Mouse (Mus musculus): ENCODE measurements around the gene Kif26a.

Kif26a gene

DNA sequence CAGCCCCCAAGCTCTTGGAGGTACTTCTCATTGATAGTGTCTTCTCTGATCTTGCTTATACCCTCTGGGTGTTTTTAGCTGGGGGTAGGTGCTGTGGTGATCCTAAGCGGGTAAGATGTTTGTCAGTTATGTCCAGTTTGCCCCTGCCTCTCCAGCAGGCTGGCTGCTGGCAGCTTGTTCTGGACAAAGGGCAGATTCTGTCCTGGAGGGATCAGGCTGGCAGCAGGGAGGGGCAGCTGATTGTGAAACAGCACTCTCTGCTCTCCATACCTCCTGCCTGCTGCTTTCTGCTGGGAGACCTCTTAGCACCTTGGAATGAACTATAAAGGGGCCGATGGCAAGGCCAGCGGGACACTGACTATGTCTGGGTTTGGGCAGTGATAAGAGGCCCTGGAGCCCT is 71.7 kb downstream of the Kif26a start:
- no peak for DNase-seq (ENCODE audit: low spot score in 2 of 2)

DNA sequence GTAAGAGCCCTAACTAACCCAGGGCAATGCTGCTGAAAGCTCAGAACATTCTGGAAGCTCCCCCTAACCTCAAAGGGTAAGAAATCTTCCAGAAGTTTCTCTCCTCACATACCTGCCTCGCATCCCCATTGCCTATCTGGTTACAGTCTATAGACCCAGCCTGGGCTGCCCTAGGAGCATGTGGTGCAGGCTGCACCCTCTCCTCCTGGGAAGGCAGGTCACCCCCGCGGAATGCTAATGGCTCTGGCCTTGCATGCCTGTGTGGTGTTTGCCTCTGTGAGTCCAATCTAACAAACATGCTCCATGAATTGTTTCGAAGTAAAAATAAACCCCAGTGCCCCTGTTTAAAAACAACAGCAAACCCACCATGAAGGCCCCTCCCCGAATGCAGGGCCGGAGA is 75.3 kb downstream of the Kif26a start:
- DNase-seq (ENCODE audit: low spot score in 2 of 2): no peak

DNA sequence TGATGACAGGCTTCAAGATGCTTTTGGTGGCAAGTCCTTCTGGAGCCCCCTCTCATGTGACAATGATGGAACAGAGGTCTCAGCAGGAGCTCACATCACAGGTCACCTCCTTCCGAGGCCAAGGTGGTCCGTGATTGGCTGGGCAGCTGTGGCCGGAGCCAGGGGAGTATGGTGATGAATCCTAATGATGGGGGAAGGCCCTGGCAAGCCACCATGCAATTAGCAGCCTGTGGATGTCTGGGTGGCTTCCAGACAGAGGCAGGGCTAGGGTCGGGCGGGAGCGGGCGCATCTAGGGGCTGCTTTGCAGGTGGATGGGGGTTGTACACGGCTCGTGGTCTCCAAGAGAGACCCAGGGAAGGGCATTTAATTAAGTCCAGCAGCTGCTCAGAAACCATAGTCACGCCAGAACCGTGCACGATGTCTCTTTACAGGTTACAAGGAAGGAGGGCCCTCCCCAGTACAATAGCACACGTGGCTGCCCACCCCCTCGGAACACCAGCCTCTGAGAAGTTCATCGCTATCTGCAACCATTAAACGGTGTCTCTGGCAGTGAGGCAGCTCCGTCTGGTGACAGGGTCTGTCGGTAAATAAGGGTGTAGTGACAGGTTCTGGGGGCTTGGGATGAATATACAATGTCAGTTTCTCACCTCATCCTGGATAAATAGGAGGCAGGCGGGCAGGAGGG is 75.9 kb downstream of the Kif26a start:
- no peak for DNase-seq (ENCODE audit: low spot score in 2 of 2)

DNA sequence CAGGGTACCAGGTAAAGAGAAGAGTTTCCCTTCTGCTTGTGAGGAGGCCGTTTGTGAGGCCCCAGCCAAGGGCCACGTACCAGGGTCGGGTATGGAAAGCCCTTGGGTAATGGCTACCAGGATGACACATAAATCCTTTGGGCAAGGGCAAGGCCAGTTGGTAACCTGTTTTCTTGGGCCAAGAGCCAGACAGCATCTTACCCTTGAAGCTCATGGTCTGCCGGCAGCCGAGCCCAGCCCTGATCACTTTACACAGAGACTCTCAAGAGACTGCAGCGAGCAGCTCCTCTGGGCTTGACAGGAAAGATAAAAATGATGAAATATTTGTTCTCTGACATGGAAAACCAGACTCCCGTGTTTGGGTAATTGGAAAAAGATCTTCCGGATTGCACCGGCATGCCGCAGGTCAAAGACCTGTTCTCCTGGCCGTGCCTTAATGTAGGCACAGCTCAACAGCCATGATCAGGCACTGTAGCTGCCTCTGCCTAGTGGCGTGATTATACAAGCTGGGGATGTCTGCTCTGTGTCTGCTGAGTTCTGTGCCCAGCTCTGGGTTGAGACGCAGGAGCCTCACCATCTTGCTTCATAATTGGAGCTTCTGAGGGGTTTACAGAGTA is 77.8 kb downstream of the Kif26a start:
- DNase-seq (ENCODE audit: low spot score in 2 of 2): no peak

DNA sequence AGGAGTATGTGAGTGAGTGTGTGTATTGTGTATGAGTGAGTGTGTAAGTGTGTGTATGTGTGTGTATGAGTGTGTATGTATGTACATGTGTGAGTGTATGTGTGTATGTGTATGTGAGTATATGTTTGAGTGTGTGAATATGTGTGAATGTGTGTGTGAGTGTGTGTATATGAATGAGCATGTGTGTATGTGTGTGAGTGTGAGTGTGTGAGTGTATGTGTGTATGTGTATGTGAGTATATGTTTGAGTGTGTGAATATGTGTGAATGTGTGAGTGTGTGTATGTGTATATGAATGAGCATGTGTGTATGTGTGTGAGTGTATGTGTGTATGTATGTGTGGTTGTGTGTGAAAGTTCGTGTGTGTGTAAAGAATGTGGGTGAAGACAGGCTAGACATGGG is 80.2 kb downstream of the Kif26a start:
- no peak for DNase-seq (ENCODE audit: low spot score in 2 of 2)

DNA sequence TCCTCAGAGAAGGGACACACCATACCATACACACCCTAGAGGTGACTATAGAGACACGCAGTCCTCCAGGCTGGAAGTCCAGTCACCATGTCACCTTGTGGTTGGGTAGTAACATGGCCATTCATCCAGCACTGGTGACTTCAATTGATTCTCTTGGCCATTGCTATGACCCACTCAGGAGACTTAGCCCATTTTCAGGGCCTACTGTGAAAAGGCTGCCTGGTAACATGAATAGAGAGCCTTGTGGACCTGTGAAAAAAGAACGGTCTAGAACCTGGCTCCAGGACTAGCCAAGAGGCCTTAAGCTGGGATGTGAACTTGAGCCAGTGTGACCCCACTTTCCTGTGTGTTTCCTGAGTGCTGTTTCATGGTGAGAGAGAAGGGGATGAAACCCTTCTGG is 80.6 kb downstream of the Kif26a start:
- DNase-seq (ENCODE audit: low spot score in 2 of 2): no peak

DNA sequence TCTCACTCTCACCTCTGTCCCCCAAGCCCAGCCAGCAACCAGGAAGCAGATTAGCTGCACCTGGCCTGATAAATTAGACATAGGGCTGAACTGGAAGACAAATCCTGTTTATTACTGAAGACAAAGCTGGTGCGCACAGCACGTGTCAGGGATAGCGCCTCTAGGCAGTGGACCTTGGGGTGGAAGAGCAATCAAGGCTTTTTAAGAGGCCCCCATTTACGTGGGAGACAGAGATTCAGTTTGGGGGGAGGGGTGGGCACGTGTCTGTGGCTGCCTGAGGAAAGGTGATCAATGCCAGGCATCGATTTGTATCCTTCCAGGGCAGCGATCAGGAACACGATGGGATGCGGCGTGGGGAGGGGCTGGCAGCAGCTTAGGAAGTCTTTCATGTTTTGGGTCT is 83.1 kb downstream of the Kif26a start:
- DNase-seq (ENCODE audit: low spot score in 2 of 2): no peak

DNA sequence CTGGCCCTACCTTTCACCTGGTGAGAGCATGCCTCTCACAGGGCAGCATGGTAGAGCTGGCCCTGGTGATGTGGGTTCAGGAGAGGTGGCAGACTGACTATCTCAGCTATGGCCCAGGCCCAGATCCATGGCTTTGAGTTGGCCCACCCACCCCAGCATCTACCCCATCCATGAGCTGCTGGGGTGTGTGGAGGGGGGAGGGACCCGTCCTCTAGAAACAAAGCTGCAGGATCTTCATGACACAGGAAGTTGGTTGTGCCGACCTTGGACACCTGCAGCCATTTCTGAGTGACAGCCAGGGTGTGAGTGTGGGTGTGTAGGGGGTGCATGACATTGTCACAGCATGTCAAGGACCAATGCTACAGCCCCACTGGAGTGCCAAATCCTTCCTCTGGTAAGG is 84.2 kb downstream of the Kif26a start:
- DNase-seq (ENCODE audit: low spot score in 2 of 2): no peak

Data from spleen, postnatal 14 days (tissue).